Mouse (Mus musculus): ENCODE results near the gene Wasf3. TPM values are rescaled to one million over a fixed set of nuclear protein-coding genes. Genes with fewer than 3 reads are reported as not detected.

The Wasf3 gene
- polyA plus RNA-seq, 1 experiment from 2014 or later = 2.6 TPM

Other genes starting within 250 kb of the Wasf3 start
- not detected in 2 replicates for gene Gm5565, start 224.4 kb upstream of the Wasf3 start, polyA plus RNA-seq (2015; fragmentation: Nextera tagmentation; extraction: Ambion mirVana)
- not detected in 2 replicates for gene Gm6309, start 214.3 kb upstream of the Wasf3 start, polyA plus RNA-seq (2015; fragmentation: Nextera tagmentation; extraction: Ambion mirVana)
- gene 1700001J03Rik, start 199.7 kb upstream of the Wasf3 start, polyA plus RNA-seq (2015; fragmentation: Nextera tagmentation; extraction: Ambion mirVana) = not detected in 2 replicates
- 49.2 and 54.0 TPM in 2 replicates for gene Rnf6, start 163.4 kb upstream of the Wasf3 start, polyA plus RNA-seq (2015; fragmentation: Nextera tagmentation; extraction: Ambion mirVana)
- 13.1 and 14.4 TPM in 2 replicates for gene Cdk8, start 153.8 kb upstream of the Wasf3 start, polyA plus RNA-seq (2015; fragmentation: Nextera tagmentation; extraction: Ambion mirVana)
- not detected in 2 replicates for gene Gm6408, start 97.0 kb downstream of the Wasf3 start, polyA plus RNA-seq (2015; fragmentation: Nextera tagmentation; extraction: Ambion mirVana)
- gene Gm6370, start 106.4 kb downstream of the Wasf3 start, polyA plus RNA-seq (2015; fragmentation: Nextera tagmentation; extraction: Ambion mirVana) = not detected in 2 replicates
- gene 4930449I24Rik, start 117.4 kb downstream of the Wasf3 start, polyA plus RNA-seq (2015; fragmentation: Nextera tagmentation; extraction: Ambion mirVana) = not detected in 2 replicates
- gene Gm3402, start 129.1 kb downstream of the Wasf3 start, polyA plus RNA-seq (2015; fragmentation: Nextera tagmentation; extraction: Ambion mirVana) = not detected in 2 replicates
- not detected in 2 replicates for gene Gm3404, start 140.8 kb downstream of the Wasf3 start, polyA plus RNA-seq (2015; fragmentation: Nextera tagmentation; extraction: Ambion mirVana)
- gene Gm3409, start 152.7 kb downstream of the Wasf3 start, polyA plus RNA-seq (2015; fragmentation: Nextera tagmentation; extraction: Ambion mirVana) = not detected in 2 replicates
- not detected in 2 replicates for gene Gm3415, start 171.2 kb downstream of the Wasf3 start, polyA plus RNA-seq (2015; fragmentation: Nextera tagmentation; extraction: Ambion mirVana)
- gene Gpr12, start 200.3 kb downstream of the Wasf3 start, polyA plus RNA-seq (2015; fragmentation: Nextera tagmentation; extraction: Ambion mirVana) = 0.19 and 0.22 TPM in 2 replicates

Measured in limb, embryonic 15.5 days (tissue).